Mouse (Mus musculus) layer of hippocampus, postnatal 14 days (tissue): ENCODE measurements around the gene Myo18b. TPM values are rescaled to one million over a fixed set of nuclear protein-coding genes. Genes with fewer than 3 reads are reported as not detected.

Experiments used
- DNase-seq, 2 experiments: peaks; one replicate each; pipeline ENCODE4 v3.0.0; 2021 to 2022; ENCODE audit warnings: low spot score in 2 of 2, mixed read lengths in 1 of 2
- long read RNA-seq, 2 experiments: library from polyadenylated mRNA; stranded (forward); transcript quantifications; one replicate each; pipeline ENCODE4 v2.0.0; 2021
- total RNA-seq, 2 experiments: library from RNA; stranded (reverse); gene quantifications; 2 replicates each; pipeline ENCODE4 v1.2.3; 2021

Gene Myo18b
- 1 to 10 TPM; 2.2 to 2.6 TPM for total RNA-seq
- long read RNA-seq, experiment 1, partial matches to known transcripts, result 0 of 1 reads
- long read RNA-seq, experiment 1, other reads (novel, unspliced or antisense), result 1 of 1 reads
- long read RNA-seq, experiment 2, partial matches to known transcripts, result 0 of 1 reads
- long read RNA-seq, experiment 2, other reads (novel, unspliced or antisense), result 1 of 1 reads

GRCm38 (mm10) chr5:112895674-112896654 lies at the start of gene Myo18b:
TSS of gene Myo18b (minus strand) at chr5:112896362.
- no peak for DNase-seq

DNA sequence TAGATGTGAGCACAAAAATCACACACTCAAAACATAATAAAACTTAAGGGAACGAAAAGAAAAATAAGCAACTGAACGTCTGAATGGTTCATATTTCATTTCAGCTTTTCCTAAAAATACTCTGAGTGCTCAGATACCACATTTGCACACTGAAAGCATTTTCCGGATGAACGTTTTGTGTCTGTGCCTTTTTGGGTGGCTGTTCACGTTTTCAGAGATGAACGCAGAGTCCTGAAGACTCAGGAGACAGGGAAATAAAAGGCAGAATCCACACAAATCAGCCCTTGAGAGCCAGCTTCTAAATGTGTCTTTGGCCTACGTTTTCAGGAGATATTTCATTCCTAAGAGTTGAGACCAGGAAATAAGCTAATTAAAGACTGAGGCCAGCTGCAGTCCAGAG lies 49.8 kb upstream of the Myo18b start:
- DNase-seq, result no peak

DNA sequence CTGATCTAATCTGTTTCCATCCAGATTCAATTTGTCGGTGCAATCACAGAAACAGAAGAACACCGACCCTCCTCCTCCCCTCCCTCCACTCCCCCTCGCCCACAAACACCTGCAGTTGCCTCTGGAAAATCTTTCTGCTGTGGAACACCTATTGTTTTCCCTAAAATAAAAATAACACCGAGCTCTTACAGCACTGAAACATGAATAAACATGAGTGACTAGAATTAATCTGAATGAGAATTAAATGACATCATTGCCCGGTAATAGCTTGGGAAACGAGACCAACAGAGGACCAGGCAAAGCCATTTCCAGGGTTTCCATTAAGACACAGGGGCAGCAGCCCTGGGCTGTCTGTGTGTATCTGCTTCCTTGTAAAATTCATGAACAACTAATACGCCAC lies 46.1 kb upstream of the Myo18b start:
- no peak for DNase-seq

DNA sequence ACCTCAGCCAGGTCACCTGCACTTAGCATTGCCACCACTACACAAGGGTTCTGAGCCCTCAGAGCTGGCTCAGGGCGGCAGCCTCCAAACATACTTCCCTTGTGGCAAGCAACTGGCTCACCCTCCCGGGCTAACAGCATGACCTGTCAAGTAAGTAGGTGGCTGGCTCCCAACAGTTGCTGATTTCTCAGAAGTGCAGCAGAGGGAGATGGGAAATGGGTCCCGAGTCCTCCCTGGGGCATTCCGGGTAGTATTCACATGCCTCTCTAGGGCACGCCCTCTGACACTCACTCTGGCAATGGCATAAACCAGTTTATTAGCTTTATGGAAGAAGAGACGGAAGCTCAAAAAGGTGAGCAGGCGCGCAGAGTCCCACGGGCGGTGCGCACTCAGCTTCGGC lies 44.8 kb upstream of the Myo18b start:
- DNase-seq, result no peak

GRCm38 (mm10) chr5:112936632-112937031 lies 40.5 kb upstream of the Myo18b start:
- no peak for DNase-seq

DNA sequence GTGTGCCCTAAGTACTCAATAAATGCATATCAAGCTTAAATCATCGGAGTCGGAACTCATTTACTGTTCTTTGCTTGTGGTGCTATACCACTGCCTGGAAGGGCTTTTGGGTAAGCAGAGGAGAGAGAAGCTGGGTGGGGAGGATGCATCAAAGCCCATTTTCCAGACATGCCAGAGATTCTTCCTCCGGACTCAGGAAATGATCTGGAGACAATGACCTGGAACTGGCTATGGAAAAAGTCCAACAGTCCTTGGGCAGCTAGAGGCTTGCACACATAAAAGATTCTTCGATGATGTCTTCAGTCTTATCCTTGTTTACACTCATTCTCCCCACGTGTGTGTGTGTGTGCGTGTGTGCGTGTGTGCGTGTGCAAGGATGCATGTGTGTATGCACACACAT lies 39.3 kb upstream of the Myo18b start:
- no peak for DNase-seq

DNA sequence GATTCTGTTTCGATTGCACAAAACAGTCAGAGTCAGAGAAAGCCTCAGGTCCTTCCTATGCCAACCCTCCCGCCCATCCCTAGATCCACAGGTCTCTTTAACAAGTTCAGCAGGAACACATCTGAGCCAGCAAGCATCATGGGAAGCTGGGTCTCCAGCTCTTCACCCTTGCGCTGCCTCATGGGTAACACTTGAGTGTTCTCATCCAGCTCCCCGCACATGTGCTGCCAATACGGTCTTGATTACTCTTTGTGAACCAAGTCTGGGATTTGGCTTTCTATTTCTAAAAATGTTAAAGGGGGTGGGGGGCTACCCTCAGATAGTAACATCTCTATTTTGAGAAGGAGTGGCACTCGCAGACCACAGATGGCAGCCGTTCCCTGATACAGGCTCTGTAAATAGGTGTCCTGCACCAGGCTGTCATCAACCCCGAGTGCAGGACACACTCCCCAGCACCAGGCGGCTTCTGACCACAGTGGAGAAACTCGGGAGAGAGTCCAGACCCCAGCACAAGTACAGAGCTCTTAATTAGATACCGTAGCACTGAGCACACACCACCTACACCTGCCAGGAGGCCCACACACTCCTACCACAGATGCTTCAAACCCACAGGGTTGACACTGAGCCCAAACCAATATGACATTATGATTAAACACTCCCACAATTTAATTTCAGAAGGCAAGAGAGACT lies 36.9 kb upstream of the Myo18b start:
- DNase-seq, result peak; percentile 51 to 79

DNA sequence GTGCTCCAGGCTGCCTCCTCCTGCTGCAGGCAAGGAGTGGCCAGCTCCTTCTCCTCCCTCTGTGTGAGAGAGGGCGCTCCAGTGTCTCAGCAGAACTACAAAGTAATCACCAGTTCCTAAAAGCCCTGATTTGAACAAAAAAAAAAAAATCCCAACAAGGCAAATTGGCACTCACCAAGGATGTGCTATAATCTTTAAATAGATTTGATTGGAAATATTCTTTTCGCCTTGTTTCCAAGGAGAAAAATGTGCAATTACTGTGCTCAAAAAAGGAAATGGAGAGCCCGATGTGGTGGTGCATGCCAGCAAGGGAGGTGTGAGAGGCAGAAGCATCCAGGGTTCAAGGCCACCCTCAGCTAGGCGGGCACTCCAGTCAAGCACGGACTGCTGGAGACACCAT lies 35.7 kb upstream of the Myo18b start:
- DNase-seq, result peak in 1 of 2 experiments; percentile 40

- no peak for DNase-seq
Measured at GRCm38 (mm10) chr5:112928201-112928881, 32.2 kb upstream of the Myo18b start.

GRCm38 (mm10) chr5:112925422-112925821 lies 29.3 kb upstream of the Myo18b start:
- DNase-seq, result no peak

DNA sequence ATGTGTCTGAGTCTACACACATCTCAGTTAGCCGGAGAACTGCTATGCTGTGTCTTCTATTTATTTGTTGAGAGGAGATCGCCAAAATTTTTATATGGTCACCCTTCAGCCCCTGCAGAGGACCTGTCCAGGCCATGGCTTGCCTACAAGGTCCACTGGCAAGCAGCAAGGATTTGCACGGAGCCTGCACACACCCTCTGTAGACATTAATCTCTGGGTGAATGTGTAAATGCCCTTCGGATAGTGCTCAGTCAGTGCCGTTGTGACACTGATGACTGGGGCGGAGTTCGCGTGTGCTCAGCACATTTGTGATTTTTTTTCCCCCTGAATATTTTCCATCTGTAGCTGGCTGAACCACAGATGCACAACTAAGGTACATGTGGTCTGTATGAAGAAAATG lies 28.6 kb upstream of the Myo18b start:
- DNase-seq, result no peak

DNA sequence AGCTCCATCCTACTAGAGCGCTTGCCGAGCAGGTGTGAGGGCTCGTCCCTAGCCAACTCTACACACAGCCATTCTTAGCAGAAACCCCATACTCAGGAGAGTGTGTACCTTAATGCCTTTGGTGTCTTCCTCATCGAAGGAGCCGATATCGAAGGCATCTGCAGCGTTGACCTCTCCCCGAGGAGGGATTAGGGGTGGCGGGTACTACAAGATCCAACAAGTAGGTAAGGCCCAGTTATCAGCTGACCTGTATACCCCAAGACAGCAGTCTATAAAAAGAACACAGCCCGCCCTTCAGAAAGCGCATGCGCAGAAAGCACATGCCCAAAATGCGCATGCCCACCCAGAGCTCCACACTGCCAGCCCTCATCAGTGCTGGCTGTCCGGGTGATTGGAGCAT lies 27.7 kb upstream of the Myo18b start:
- no peak for DNase-seq

- no peak for DNase-seq
Measured at GRCm38 (mm10) chr5:112921914-112922313, 25.8 kb upstream of the Myo18b start.

- no peak for DNase-seq
Measured at GRCm38 (mm10) chr5:112910381-112910780, 14.2 kb upstream of the Myo18b start.

DNA sequence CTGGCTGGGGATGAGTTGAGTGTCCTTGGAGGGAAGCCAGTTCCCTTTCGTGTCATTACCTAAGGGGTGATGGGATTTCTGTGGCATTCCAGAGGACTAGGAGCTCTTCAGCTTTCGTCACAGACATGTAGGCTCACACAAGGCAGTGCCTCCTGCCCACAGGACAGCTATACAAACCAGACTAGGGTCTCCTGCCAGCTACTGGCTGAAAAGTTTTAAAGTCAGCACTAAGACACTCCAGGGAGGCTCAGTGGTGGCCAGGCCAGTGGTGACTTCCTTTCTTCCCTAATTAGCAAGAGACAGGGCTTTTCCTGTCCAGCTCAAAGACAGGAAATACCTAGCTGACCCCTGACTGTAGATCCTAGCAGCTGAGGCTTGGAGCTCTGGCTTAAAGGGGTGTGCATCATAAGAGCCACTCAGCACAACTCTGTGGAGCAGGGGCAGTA lies 12.0 kb upstream of the Myo18b start:
- no peak for DNase-seq

- DNase-seq, result no peak
Measured at GRCm38 (mm10) chr5:112907504-112907903, 11.3 kb upstream of the Myo18b start.

DNA sequence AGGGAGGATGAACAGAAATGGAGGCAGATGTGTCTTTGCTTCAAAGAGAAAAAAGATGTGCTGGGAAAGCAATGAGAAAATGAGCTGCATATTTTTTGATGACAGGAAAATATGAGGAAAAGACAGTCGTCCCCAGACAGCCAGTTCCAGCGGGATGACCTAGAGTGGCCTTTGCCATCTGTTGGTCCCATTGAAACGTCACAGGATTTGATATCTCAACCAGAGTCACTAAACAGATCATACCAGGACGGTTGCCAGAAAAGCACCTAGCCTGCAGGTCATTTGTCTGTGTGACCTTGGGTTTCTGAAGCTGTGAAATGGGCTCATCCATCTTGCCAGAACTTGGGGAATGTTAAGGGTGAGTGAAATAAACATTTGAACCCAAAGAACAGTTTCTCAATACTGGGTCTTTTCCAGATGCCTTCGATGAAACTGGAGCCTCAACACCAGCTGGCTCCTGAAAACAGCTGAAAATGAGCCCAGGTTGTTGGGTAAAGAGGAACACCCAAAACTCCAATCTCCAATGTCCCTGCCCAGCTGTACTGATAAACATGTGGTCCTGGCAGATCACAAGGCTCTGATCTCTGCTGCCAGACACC lies 2.6 kb downstream of the Myo18b start:
- DNase-seq, result no peak

DNA sequence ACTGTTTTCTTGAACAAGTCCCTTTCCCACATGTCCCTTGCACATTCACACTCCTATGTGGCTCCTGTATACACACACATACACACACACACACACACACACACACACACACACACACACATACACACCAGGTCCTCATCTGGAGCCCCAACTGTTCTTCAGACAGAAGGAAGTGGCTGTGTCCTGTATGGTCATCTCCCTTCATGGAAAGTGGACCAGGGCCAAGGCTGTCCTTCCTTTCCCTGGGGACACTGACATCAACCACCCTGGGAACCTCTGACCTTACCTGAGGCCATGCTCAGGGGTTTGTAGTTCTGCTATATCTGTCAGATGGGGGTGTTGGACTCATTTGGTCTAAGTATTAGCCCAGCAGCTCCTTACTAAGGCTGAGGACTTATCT lies 3.8 kb downstream of the Myo18b start:
- DNase-seq, result no peak

DNA sequence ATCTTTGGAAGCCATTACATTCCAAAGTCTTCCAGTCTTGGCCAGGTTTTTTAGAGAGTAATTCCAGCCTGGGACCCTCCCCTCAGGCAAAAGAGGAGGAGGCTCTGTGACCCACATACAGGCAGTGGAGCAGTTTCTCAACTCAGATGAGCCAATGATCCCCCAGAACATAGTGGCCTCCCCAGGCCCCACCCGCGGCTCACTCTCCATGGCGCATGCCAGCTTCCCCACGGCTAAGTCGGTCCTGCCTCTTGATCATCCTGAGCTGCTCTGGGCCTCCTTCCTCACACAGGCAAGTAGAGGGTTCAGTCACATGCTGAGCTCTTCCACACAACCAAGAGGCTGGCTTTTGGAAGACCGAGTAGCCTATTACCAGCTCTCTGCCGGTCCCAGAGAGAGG lies 7.5 kb downstream of the Myo18b start:
- no peak for DNase-seq

DNA sequence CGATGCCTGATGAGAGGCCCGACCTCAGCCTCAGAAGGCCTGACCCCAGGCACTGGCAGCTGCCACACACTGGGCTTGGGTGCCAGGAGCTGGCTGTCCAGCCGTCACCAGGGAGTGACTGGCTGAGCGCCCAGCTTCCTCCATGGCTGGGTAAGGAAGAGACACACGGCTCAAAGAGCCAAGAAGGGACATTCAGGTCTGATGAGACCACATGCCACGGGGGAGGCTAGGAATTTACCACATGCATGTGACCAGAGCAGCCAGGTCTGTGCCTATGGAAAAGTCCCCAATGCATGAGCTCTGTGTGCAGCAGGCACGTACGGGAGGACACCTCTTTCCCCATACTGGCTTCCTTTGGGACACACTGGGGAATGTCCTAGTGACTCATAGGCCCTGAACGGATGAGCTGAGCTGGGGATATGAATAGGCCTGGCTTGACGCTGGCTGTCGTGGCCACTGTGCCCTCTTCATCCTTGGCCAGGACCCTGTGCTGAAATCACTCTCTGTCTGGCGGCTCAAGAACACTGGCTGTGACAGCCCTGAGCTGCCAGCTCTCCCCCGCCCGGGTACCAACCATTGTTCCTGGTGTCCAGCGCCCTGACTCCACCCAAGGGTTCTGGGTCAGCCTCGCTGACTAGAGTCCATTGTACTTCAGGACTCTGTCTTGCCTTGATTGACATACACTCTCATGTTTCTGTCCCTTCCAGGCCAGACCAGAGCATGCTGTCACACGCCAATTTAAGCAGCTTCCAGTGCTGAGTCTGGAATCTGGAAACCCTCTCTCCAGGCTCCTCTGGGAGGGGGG lies 9.3 kb downstream of the Myo18b start:
- peak; percentile 48 to 68 for DNase-seq
